Mouse (Mus musculus) kidney, postnatal 14 days (tissue): Measurements from ENCODE around the gene Celf5.

Experiments
- DNase-seq: peaks from one replicate; pipeline ENCODE4 v3.0.0; 2022; ENCODE audit warnings: mixed read lengths

The Celf5 gene

GRCm38 (mm10) chr10:81413310-81414261, 68.9 kb downstream of the Celf5 start:
- DNase-seq: peak; percentile 95

- no peak for DNase-seq
Observed at GRCm38 (mm10) chr10:81412586-81413309, 69.8 kb downstream of the Celf5 start.

GRCm38 (mm10) chr10:81411471-81412400, 70.8 kb downstream of the Celf5 start:
- peak; percentile 91 for DNase-seq

- peak; percentile 67 for DNase-seq
Observed at GRCm38 (mm10) chr10:81410981-81411380, 71.5 kb downstream of the Celf5 start.

- no peak for DNase-seq
Observed at GRCm38 (mm10) chr10:81410350-81410749, 72.2 kb downstream of the Celf5 start.

- DNase-seq: no peak
Observed at GRCm38 (mm10) chr10:81409330-81409729, 73.2 kb downstream of the Celf5 start.
